Comparison of ENCODE assay signal across 8 mouse cellular contexts in the genomic region with DNA sequence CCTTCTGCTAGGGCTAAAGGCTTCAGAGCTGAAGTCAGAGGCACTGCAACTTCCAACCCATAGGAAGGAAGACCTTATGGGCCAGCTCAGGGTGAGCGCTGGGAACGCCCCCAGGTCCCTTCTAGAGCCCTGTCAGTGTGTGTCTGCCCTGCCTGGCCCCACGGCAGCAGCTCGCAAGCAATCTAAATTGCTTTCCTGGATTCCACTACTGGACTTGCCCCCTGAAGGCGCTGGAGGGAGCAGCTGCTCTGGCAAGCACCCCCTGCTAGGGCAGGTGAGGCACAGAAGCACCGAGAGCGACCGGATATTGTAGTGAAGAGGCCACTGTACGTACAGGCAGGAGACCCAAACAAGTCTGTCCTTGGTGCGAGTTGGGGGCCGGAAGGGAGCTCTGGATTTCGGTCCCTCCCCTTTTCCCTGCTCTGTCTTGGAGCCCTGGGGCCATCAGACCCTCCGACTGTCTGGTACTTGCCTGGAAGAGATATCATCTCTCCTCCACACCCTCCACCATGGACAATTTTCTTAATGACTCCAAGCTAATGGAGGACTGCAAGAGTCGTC. TPM values are rescaled to one million over a fixed set of nuclear protein-coding genes. Genes with fewer than 3 reads are reported as not detected.
DNase-seq lines count a peak whose midpoint lies in the region; ATAC-seq and TF ChIP-seq lines count a peak whose summit lies in the region.

No protein-coding gene starts in this region.

- WGBS in kidney, postnatal 0 days, result 1% methylated on average over 14 of the region's 14 CpGs
- 3% methylated on average over 14 of the region's 14 CpGs for WGBS in embryonic facial prominence, embryonic 13.5 days
- WGBS in hindbrain, embryonic 11.5 days, result 2% methylated on average over 14 of the region's 14 CpGs
- WGBS in liver, postnatal 0 days (ENCODE audit: insufficient replicate concordance), result 5% methylated on average over 14 of the region's 14 CpGs
- WGBS in neural tube, embryonic 12.5 days, result 4% methylated on average over 14 of the region's 14 CpGs

- peak overlapping the region; percentile 46 for H3K4me3 ChIP-seq in kidney, postnatal 0 days (replicated peaks; ENCODE audit: low read depth, low read length)
- H3K4me3 ChIP-seq in embryonic facial prominence, embryonic 13.5 days, result peak overlapping the region; percentile 51
- H3K4me3 ChIP-seq in hindbrain, embryonic 11.5 days (ENCODE audit: low read depth, low read length), result peak overlapping the region; percentile 39
- peak overlapping the region; percentile 57 for H3K4me3 ChIP-seq in liver, postnatal 0 days (ENCODE audit: low read depth, low read length)
- H3K4me3 ChIP-seq in neural tube, embryonic 12.5 days, result peak overlapping the region; percentile 45

- no peaks in the 10 kb centered on the region for H3K27me3 ChIP-seq in kidney, postnatal 0 days (ENCODE audit: insufficient read depth, low read length)
- peaks cover 23% of the 10 kb centered on the region for H3K27me3 ChIP-seq in embryonic facial prominence, embryonic 13.5 days
- H3K27me3 ChIP-seq in hindbrain, embryonic 11.5 days (ENCODE audit: control insufficient read depth, insufficient read depth, low read length), result peaks cover 6% of the 10 kb centered on the region
- H3K27me3 ChIP-seq in liver, postnatal 0 days (ENCODE audit: insufficient read depth, low read length), result peaks cover 17% of the 10 kb centered on the region; the same call in 1 of the 2 replicates
- peaks cover 15% of the 10 kb centered on the region for H3K27me3 ChIP-seq in neural tube, embryonic 12.5 days (replicated peaks)

- no peaks in the 10 kb centered on the region for H3K36me3 ChIP-seq in kidney, postnatal 0 days (ENCODE audit: insufficient read depth, low read length)
- no peaks in the 10 kb centered on the region for H3K36me3 ChIP-seq in embryonic facial prominence, embryonic 13.5 days
- H3K36me3 ChIP-seq in hindbrain, embryonic 11.5 days (ENCODE audit: control insufficient read depth, insufficient read depth, low read length), result no peaks in the 10 kb centered on the region
- H3K36me3 ChIP-seq in liver, postnatal 0 days (replicated peaks; ENCODE audit: insufficient read depth, low read length), result no peaks in the 10 kb centered on the region
- no peaks in the 10 kb centered on the region for H3K36me3 ChIP-seq in neural tube, embryonic 12.5 days

- ATAC-seq in kidney, postnatal 0 days (replicated peaks; ENCODE audit: low FRiP score, low read depth), result no peak; the same call in 1 of the 2 replicates
- ATAC-seq in embryonic facial prominence, embryonic 13.5 days (ENCODE audit: insufficient number of reproducible peaks, insufficient read depth, low FRiP score, low TSS enrichment, low read depth), result 0 out of 2 replicates have a peak, but pooled peaks have one; percentile 48
- ATAC-seq in hindbrain, embryonic 11.5 days (ENCODE audit: low FRiP score), result peak; percentile 74
- ATAC-seq in liver, postnatal 0 days, result peak; percentile 55
- ATAC-seq in neural tube, embryonic 12.5 days (ENCODE audit: low FRiP score, low read depth), result peak; percentile 63

- peak overlapping the region; percentile 27; the same call in 1 of the 2 replicates for H3K9ac ChIP-seq in kidney, postnatal 0 days (ENCODE audit: low read depth, low read length)
- peak overlapping the region; percentile 66 for H3K9ac ChIP-seq in embryonic facial prominence, embryonic 13.5 days
- H3K9ac ChIP-seq in hindbrain, embryonic 11.5 days (ENCODE audit: low read depth, low read length), result peak overlapping the region; percentile 32; the same call in 1 of the 2 replicates
- H3K9ac ChIP-seq in liver, postnatal 0 days (replicated peaks), result peak overlapping the region; percentile 59
- peak overlapping the region; percentile 36; the same call in 1 of the 2 replicates for H3K9ac ChIP-seq in neural tube, embryonic 12.5 days

- peak overlapping the region; percentile 84 for H3K4me2 ChIP-seq in kidney, postnatal 0 days (ENCODE audit: low read length)
- peak overlapping the region; percentile 85 for H3K4me2 ChIP-seq in embryonic facial prominence, embryonic 13.5 days
- H3K4me2 ChIP-seq in hindbrain, embryonic 11.5 days (replicated peaks; ENCODE audit: low read depth, low read length), result peak overlapping the region; percentile 52
- H3K4me2 ChIP-seq in liver, postnatal 0 days (ENCODE audit: low read depth, low read length), result peak overlapping the region; percentile 74
- H3K4me2 ChIP-seq in neural tube, embryonic 12.5 days (replicated peaks), result peak overlapping the region; percentile 90

- TF ChIP-seq EP300 in liver, postnatal 0 days (IDR thresholded peaks at IDR 0.05; ENCODE audit: low read depth), result no peak

- H3K27ac ChIP-seq in kidney, postnatal 0 days, result no peak overlapping the region
- no peak overlapping the region for H3K27ac ChIP-seq in embryonic facial prominence, embryonic 13.5 days
- H3K27ac ChIP-seq in hindbrain, embryonic 11.5 days (ENCODE audit: low read depth, low read length), result no peak overlapping the region
- peak overlapping the region; percentile 81 for H3K27ac ChIP-seq in liver, postnatal 0 days (ENCODE audit: low read depth)
- H3K27ac ChIP-seq in neural tube, embryonic 12.5 days, result no peak overlapping the region

- TF ChIP-seq CTCF in kidney, postnatal 0 days (IDR thresholded peaks at IDR 0.05; ENCODE audit: low read depth), result peak; percentile 34; the same call in 1 of the 2 replicates
- TF ChIP-seq CTCF in liver, postnatal 0 days (IDR thresholded peaks at IDR 0.05; ENCODE audit: low read depth), result no peak

- no peaks in the 10 kb centered on the region for H3K9me3 ChIP-seq in kidney, postnatal 0 days (replicated peaks; ENCODE audit: low read length)
- H3K9me3 ChIP-seq in embryonic facial prominence, embryonic 13.5 days, result no peaks in the 10 kb centered on the region
- H3K9me3 ChIP-seq in hindbrain, embryonic 11.5 days (ENCODE audit: control insufficient read depth, low read length), result no peaks in the 10 kb centered on the region
- no peaks in the 10 kb centered on the region for H3K9me3 ChIP-seq in liver, postnatal 0 days (ENCODE audit: low read length)
- no peaks in the 10 kb centered on the region for H3K9me3 ChIP-seq in neural tube, embryonic 12.5 days

- peak; percentile 32 for DNase-seq in kidney, postnatal 0 days (ENCODE audit: low spot score)
- no peak for DNase-seq in kidney, postnatal 25 days
- peak; percentile 44 for DNase-seq in hindbrain, embryonic 11.5 days (ENCODE audit: low spot score)
- DNase-seq in liver, postnatal 0 days, result peak; percentile 33
- no peak for DNase-seq in right cerebral cortex, adult 18-20 months
- DNase-seq in layer of hippocampus, adult 8-10 months (ENCODE audit: low spot score in 2 of 2), result no peak

- peaks cover 15% of the 10 kb centered on the region for H3K4me1 ChIP-seq in kidney, postnatal 0 days (replicated peaks; ENCODE audit: insufficient read depth, low read length)
- H3K4me1 ChIP-seq in embryonic facial prominence, embryonic 13.5 days, result peaks cover 20% of the 10 kb centered on the region
- no peaks in the 10 kb centered on the region; the same call in 1 of the 2 replicates for H3K4me1 ChIP-seq in hindbrain, embryonic 11.5 days (replicated peaks; ENCODE audit: control insufficient read depth, insufficient read depth, low read length)
- peaks cover 12% of the 10 kb centered on the region for H3K4me1 ChIP-seq in liver, postnatal 0 days (ENCODE audit: insufficient read depth)
- 0 out of 2 replicates have a peak, but pooled peaks cover 4% of the 10 kb centered on the region for H3K4me1 ChIP-seq in neural tube, embryonic 12.5 days

RNA-seq across cellular contexts. Expression of a gene that starts 0.5 kb away (rescaled TPM):
- polyA plus RNA-seq in kidney, postnatal 0 days (2015; fragmentation: Nextera tagmentation; extraction: Ambion mirVana), result 1.1 and 1.2 TPM in 2 replicates
- 1.7 and 1.8 TPM in 2 replicates for polyA plus RNA-seq in embryonic facial prominence, embryonic 13.5 days (2015; fragmentation: Nextera tagmentation; extraction: Ambion mirVana)
- 0.31 and 0.32 TPM in 2 replicates for polyA plus RNA-seq in hindbrain, embryonic 11.5 days (2014; fragmentation: Nextera tagmentation; extraction: Ambion mirVana)
- polyA plus RNA-seq in liver, postnatal 0 days (2015; fragmentation: Nextera tagmentation; extraction: Ambion mirVana), result 0.64 and 0.68 TPM in 2 replicates
- 0.48 and 0.84 TPM in 2 replicates for polyA plus RNA-seq in neural tube, embryonic 12.5 days (2016; fragmentation: Nextera tagmentation; extraction: Ambion mirVana)
- total RNA-seq in layer of hippocampus, adult 8-10 months (2022), result under 1 TPM in 3 of 4 experiments, not detected in 1; 0.16 to 0.24 (median 0.21) TPM

Comparison
In these comparisons a context has a peak if more than half of its experiments do, and no peak if none do; other contexts are left out.
1. DNase-seq: peak in kidney, postnatal 0 days (single experiment), hindbrain, embryonic 11.5 days (single experiment) and liver, postnatal 0 days (single experiment); none in kidney, postnatal 25 days (0 of 2), right cerebral cortex, adult 18-20 months (single experiment) and layer of hippocampus, adult 8-10 months (0 of 2).
2. Peak in every context shown above with its lines, with median percentiles within 50 percentile points of each other: H3K4me2 ChIP-seq, H3K4me3 ChIP-seq and H3K9ac ChIP-seq.